ENCODE assay signal across 10 mouse cellular contexts in the genomic region with DNA sequence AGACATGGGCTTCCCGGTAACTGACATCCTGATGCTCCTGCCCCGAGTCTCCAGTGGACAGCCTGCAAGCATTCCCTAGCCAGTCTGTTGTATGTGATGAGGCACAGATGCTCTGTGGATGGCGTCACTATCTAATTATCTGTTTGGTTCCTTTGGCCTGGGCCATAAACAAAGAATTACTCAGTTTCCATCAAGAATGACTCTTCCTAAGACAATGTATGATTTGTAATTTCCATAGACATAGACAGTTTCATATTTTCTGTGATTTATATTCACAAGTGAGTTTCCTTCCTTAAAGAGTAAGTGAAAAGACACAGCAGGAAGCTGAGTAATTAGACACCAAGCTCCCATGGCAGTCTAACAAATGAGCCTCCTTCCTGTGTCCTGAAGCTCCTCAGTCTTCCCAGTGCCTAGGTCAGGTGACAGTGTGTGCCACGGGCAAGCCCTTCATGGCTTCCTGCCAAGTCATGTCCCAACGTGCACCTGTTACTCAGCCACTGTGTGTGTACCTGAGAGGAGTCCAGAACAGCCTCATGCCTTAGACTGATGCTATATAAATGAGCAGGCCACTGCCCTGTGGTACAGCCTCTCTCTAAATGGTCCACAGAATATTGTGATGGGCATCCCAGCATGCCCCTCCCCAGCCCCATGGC. TPM values are rescaled to one million over a fixed set of nuclear protein-coding genes. Genes with fewer than 3 reads are reported as not detected.
DNase-seq lines count a peak whose midpoint lies in the region; ATAC-seq and TF ChIP-seq lines count a peak whose summit lies in the region.
"Had no signal": no experiment of that assay in that cellular context is flagged by ENCODE, and none has a peak within 500 bp of the region (broad histone marks: within the 10 kb centered on the region; RNA-seq: fewer than 3 reads in every experiment).

No protein-coding gene starts in this region.

- TF ChIP-seq CTCF in midbrain, postnatal 0 days (IDR thresholded peaks at IDR 0.05) = no peak

- WGBS in midbrain, postnatal 0 days = 68% methylated on average over 5 of the region's 5 CpGs
- 90% methylated on average over 5 of the region's 5 CpGs for WGBS in midbrain, embryonic 10.5 days
- WGBS in stomach, embryonic 15.5 days = 53% methylated on average over 5 of the region's 5 CpGs
- 75% methylated on average over 5 of the region's 5 CpGs for WGBS in midbrain, embryonic 16.5 days

- ATAC-seq in midbrain, postnatal 0 days (ENCODE audit: low FRiP score) = no peak
- ATAC-seq in stomach, embryonic 15.5 days (ENCODE audit: insufficient read depth, low FRiP score, low read depth) = 0 out of 2 replicates have a peak, but pooled peaks have one; percentile 31
- ATAC-seq in midbrain, embryonic 16.5 days = no peak

- no peak overlapping the region for H3K4me3 ChIP-seq in midbrain, postnatal 0 days (ENCODE audit: low read depth, low read length)
- no peak overlapping the region for H3K4me3 ChIP-seq in midbrain, embryonic 10.5 days
- no peak overlapping the region for H3K4me3 ChIP-seq in stomach, embryonic 15.5 days (replicated peaks)
- H3K4me3 ChIP-seq in midbrain, embryonic 16.5 days (ENCODE audit: low read depth, low read length) = no peak overlapping the region
- H3K4me3 ChIP-seq: heart, embryonic 15.5 days; midbrain, embryonic 12.5 days had no signal

- no peak overlapping the region for H3K27ac ChIP-seq in midbrain, postnatal 0 days (ENCODE audit: low read depth, low read length)
- no peak overlapping the region for H3K27ac ChIP-seq in midbrain, embryonic 10.5 days (replicated peaks)
- no peak overlapping the region for H3K27ac ChIP-seq in stomach, embryonic 15.5 days
- H3K27ac ChIP-seq in midbrain, embryonic 16.5 days (ENCODE audit: low read length) = no peak overlapping the region
- H3K27ac ChIP-seq: heart, embryonic 15.5 days; midbrain, embryonic 12.5 days had no signal

- H3K4me1 ChIP-seq in midbrain, postnatal 0 days (ENCODE audit: insufficient read depth, low read length) = no peaks in the 10 kb centered on the region
- H3K4me1 ChIP-seq in midbrain, embryonic 10.5 days = no peaks in the 10 kb centered on the region
- H3K4me1 ChIP-seq in stomach, embryonic 15.5 days = no peaks in the 10 kb centered on the region
- no peaks in the 10 kb centered on the region for H3K4me1 ChIP-seq in midbrain, embryonic 16.5 days (ENCODE audit: control insufficient read depth, insufficient read depth, low read length)
- H3K4me1 ChIP-seq: midbrain, embryonic 12.5 days had no signal

- H3K9me3 ChIP-seq in midbrain, postnatal 0 days (ENCODE audit: low read length) = no peaks in the 10 kb centered on the region
- H3K9me3 ChIP-seq in midbrain, embryonic 10.5 days (replicated peaks) = no peaks in the 10 kb centered on the region
- H3K9me3 ChIP-seq in stomach, embryonic 15.5 days = no peaks in the 10 kb centered on the region
- no peaks in the 10 kb centered on the region for H3K9me3 ChIP-seq in midbrain, embryonic 16.5 days (replicated peaks; ENCODE audit: control insufficient read depth, low read length, poor library complexity, severe bottlenecking)
- H3K9me3 ChIP-seq: heart, embryonic 15.5 days; midbrain, embryonic 12.5 days had no signal

- no peak overlapping the region for H3K9ac ChIP-seq in midbrain, postnatal 0 days (replicated peaks; ENCODE audit: low read length, poor library complexity, severe bottlenecking)
- no peak overlapping the region for H3K9ac ChIP-seq in stomach, embryonic 15.5 days
- H3K9ac ChIP-seq in midbrain, embryonic 16.5 days (ENCODE audit: low read depth, low read length) = no peak overlapping the region
- H3K9ac ChIP-seq: heart, embryonic 15.5 days; midbrain, embryonic 12.5 days had no signal

- H3K36me3 ChIP-seq in midbrain, postnatal 0 days (ENCODE audit: insufficient read depth, low read length) = peaks cover 61% of the 10 kb centered on the region
- H3K36me3 ChIP-seq in midbrain, embryonic 10.5 days = peaks cover 90% of the 10 kb centered on the region
- peaks cover 30% of the 10 kb centered on the region for H3K36me3 ChIP-seq in stomach, embryonic 15.5 days
- H3K36me3 ChIP-seq in midbrain, embryonic 16.5 days (ENCODE audit: control insufficient read depth, insufficient read depth, low read length) = peaks cover 52% of the 10 kb centered on the region

- DNase-seq in cerebellum, adult 11-12 months = peak; percentile 77
- DNase-seq in cerebellum, postnatal 4 days (ENCODE audit: low spot score in 2 of 2) = no peak
- peak; percentile 8 for DNase-seq in midbrain, postnatal 0 days (ENCODE audit: low spot score)
- DNase-seq in midbrain, embryonic 10.5 days (ENCODE audit: low spot score) = no peak
- peak; percentile 42 for DNase-seq in kidney, adult 18-20 months
- no peak for DNase-seq in gastrocnemius, postnatal 14 days

- no peak overlapping the region for H3K4me2 ChIP-seq in midbrain, postnatal 0 days (ENCODE audit: low read depth, low read length, poor library complexity, severe bottlenecking)
- H3K4me2 ChIP-seq in stomach, embryonic 15.5 days = no peak overlapping the region
- no peak overlapping the region for H3K4me2 ChIP-seq in midbrain, embryonic 16.5 days (ENCODE audit: low read length)
- H3K4me2 ChIP-seq: heart, embryonic 15.5 days; midbrain, embryonic 12.5 days had no signal

- H3K27me3 ChIP-seq in midbrain, postnatal 0 days (ENCODE audit: insufficient read depth, low read length) = no peaks in the 10 kb centered on the region
- H3K27me3 ChIP-seq in midbrain, embryonic 10.5 days (ENCODE audit: low read depth, poor library complexity, severe bottlenecking) = no peaks in the 10 kb centered on the region
- no peaks in the 10 kb centered on the region for H3K27me3 ChIP-seq in stomach, embryonic 15.5 days (replicated peaks)
- H3K27me3 ChIP-seq in midbrain, embryonic 16.5 days (ENCODE audit: control insufficient read depth, insufficient read depth, low read depth, low read length) = no peaks in the 10 kb centered on the region
- H3K27me3 ChIP-seq: heart, embryonic 15.5 days; midbrain, embryonic 12.5 days had no signal

- intact Hi-C loops in gastrocnemius, postnatal 14 days (cut with DNase I; ENCODE audit: low total_unique reads) = no loop called here

RNA-seq across cellular contexts. Expression of gene Tmc8, which starts 45.7 kb away (rescaled TPM):
- total RNA-seq in midbrain, postnatal 0 days (2014; rRNA removed) = 0.33 and 3.2 TPM in 2 replicates
- 0.79 and 1.2 TPM in 2 replicates for polyA plus RNA-seq in midbrain, postnatal 0 days (2015; fragmentation: Nextera tagmentation; extraction: Ambion mirVana)
- 0.78 and 0.93 TPM in 2 replicates for polyA plus RNA-seq in midbrain, embryonic 10.5 days (2016; fragmentation: Nextera tagmentation; extraction: Ambion mirVana)
- 4.1 and 5.4 TPM in 2 replicates for polyA plus RNA-seq in stomach, embryonic 15.5 days (2015; fragmentation: Nextera tagmentation; extraction: Ambion mirVana)
- 0.73 and 1.6 TPM in 2 replicates for polyA plus RNA-seq in midbrain, embryonic 16.5 days (2015; fragmentation: Nextera tagmentation; extraction: Ambion mirVana)
- total RNA-seq in gastrocnemius, postnatal 14 days (2021) = 1 to 10 TPM; 1.1 TPM

RNA-seq across cellular contexts. Expression of gene Tmc6, which starts 45.8 kb away (rescaled TPM):
- total RNA-seq in midbrain, postnatal 0 days (2014; rRNA removed) = 2.8 and 3.9 TPM in 2 replicates
- 2.2 and 3.1 TPM in 2 replicates for polyA plus RNA-seq in midbrain, postnatal 0 days (2015; fragmentation: Nextera tagmentation; extraction: Ambion mirVana)
- 10.1 and 10.5 TPM in 2 replicates for polyA plus RNA-seq in midbrain, embryonic 10.5 days (2016; fragmentation: Nextera tagmentation; extraction: Ambion mirVana)
- polyA plus RNA-seq in stomach, embryonic 15.5 days (2015; fragmentation: Nextera tagmentation; extraction: Ambion mirVana) = 28.3 and 29.4 TPM in 2 replicates
- 4.2 and 4.5 TPM in 2 replicates for polyA plus RNA-seq in midbrain, embryonic 16.5 days (2015; fragmentation: Nextera tagmentation; extraction: Ambion mirVana)
- total RNA-seq in gastrocnemius, postnatal 14 days (2021) = 10 to 100 TPM in 1 of 2 experiments, 1 to 10 TPM in 1; 9.4 to 15.4 TPM

Comparison
In these comparisons a context has a peak if more than half of its experiments do, and no peak if none do; other contexts are left out.
1. DNase-seq: peak in cerebellum, adult 11-12 months (single experiment), midbrain, postnatal 0 days (single experiment) and kidney, adult 18-20 months (single experiment); none in cerebellum, postnatal 4 days (0 of 2), midbrain, embryonic 10.5 days (single experiment) and gastrocnemius, postnatal 14 days (single experiment).